Mouse (Mus musculus) brain, embryonic 14.5 days (tissue): ENCODE results near the gene Atp11a.

ENCODE experiments used
- CTCF ChIP-seq: fragments of 200-500 bp; IDR thresholded peaks from 2 replicates; pipeline ENCODE4 v1.5.1; 2012; ENCODE audit warnings: inconsistent platforms, mild to moderate bottlenecking, moderate library complexity, borderline replicate concordance; ENCODE audit not compliant: insufficient read depth, insufficient read length; ENCODE audit errors: extremely low read depth
- POLR2A ChIP-seq: fragments of 200-500 bp; IDR thresholded peaks from 2 replicates; pipeline ENCODE4 v1.6.1; 2012; ENCODE audit warnings: mild to moderate bottlenecking, inconsistent platforms, borderline replicate concordance; ENCODE audit not compliant: poor library complexity, insufficient read depth, insufficient read length, severe bottlenecking; ENCODE audit errors: extremely low read depth

- TF ChIP-seq CTCF, result no peak
- TF ChIP-seq POLR2A, result no peak
These were observed 572 bp downstream of the Atp11a start for GRCm38 (mm10) chr8:12757231-12757940.
